Mouse (Mus musculus): ENCODE measurements around the gene Usp34. TPM values are rescaled to one million over a fixed set of nuclear protein-coding genes. Genes with fewer than 3 reads are reported as not detected.

Gene Usp34
- total and polyA plus RNA-seq, 2 experiments: 3.0 to 29.4 TPM

DNA sequence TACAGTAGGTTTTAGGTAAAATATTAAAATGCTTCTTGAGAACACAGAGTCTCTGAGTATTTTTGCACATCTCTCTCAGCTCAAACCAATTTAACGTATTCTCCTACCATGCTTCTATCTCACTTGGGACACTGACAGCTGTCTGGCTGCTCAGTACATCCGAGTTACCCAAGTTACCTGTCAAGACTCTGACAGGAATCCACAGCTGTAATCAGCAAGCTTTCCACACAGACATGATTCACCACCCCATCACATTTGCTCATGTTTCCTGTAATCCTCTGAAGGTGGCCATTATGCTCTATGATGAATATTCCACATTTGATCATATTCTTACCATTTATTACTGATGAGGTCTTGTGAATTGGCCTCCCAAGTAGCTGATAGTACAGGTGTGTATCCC, 208.6 kb downstream of the Usp34 start:
- 84% methylated on average over 2 of the region's 2 CpGs for WGBS
- no peaks in the 10 kb centered on the region for H3K79me2 ChIP-seq (ENCODE audit: control insufficient read depth, insufficient read depth, low read length)
- no peaks in the 10 kb centered on the region for H3K36me3 ChIP-seq (ENCODE audit: control insufficient read depth, insufficient read depth, low read length)
- no peak overlapping the region for H3K4me3 ChIP-seq (ENCODE audit: insufficient read depth, low read depth, low read length)
- H3K27ac ChIP-seq (replicated peaks; ENCODE audit: insufficient read depth, low read depth, low read length): no peak overlapping the region
- TF ChIP-seq POLR2A (IDR thresholded peaks at IDR 0.05; ENCODE audit: extremely low read depth, insufficient read depth, low read length) (no peak), CTCF (IDR thresholded peaks at IDR 0.05; ENCODE audit: low read depth, low read length) (no peak)
- no peak for DNase-seq (ENCODE audit: extremely low read depth, low read depth, low spot score)
- H3K9ac ChIP-seq (ENCODE audit: low read depth, low read length): no peak overlapping the region
- no peaks in the 10 kb centered on the region for H3K27me3 ChIP-seq (ENCODE audit: control insufficient read depth, insufficient read depth, low read length)
- no peaks in the 10 kb centered on the region for H3K4me1 ChIP-seq (ENCODE audit: control insufficient read depth, insufficient read depth, low read length)

DNA sequence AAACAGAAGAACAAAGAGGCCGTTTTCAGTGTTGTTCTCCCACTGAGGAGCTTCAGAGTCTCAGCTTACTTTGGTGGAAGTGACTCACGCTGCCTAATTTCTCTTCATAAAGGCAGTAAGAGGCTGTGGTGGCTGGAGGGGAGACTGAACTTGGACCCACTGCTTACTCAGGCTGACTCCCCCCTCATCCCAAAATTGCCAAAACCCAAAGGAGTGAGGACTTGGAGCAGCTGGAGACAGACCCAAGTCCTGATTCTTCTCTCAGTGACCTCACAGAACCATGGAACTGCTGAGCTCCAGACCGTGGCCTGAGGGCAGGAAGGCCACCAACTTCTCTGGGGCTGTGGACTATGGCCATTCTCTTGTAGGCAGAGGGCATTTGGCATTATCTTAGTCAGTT, 212.3 kb downstream of the Usp34 start:
- no peak overlapping the region for H3K4me3 ChIP-seq (ENCODE audit: insufficient read depth, low read depth, low read length)
- no peak overlapping the region for H3K27ac ChIP-seq (replicated peaks; ENCODE audit: insufficient read depth, low read depth, low read length)
- 87% methylated on average over 3 of the region's 3 CpGs for WGBS
- H3K27me3 ChIP-seq (ENCODE audit: control insufficient read depth, insufficient read depth, low read length): no peaks in the 10 kb centered on the region
- H3K9ac ChIP-seq (ENCODE audit: low read depth, low read length): no peak overlapping the region
- H3K36me3 ChIP-seq (ENCODE audit: control insufficient read depth, insufficient read depth, low read length): no peaks in the 10 kb centered on the region
- no peaks in the 10 kb centered on the region for H3K79me2 ChIP-seq (ENCODE audit: control insufficient read depth, insufficient read depth, low read length)
- TF ChIP-seq CTCF (IDR thresholded peaks at IDR 0.05; ENCODE audit: low read depth, low read length) (no peak), POLR2A (IDR thresholded peaks at IDR 0.05; ENCODE audit: extremely low read depth, insufficient read depth, low read length) (no peak)
- no peaks in the 10 kb centered on the region for H3K4me1 ChIP-seq (ENCODE audit: control insufficient read depth, insufficient read depth, low read length)
- no peak for DNase-seq (ENCODE audit: extremely low read depth, low read depth, low spot score)

DNA sequence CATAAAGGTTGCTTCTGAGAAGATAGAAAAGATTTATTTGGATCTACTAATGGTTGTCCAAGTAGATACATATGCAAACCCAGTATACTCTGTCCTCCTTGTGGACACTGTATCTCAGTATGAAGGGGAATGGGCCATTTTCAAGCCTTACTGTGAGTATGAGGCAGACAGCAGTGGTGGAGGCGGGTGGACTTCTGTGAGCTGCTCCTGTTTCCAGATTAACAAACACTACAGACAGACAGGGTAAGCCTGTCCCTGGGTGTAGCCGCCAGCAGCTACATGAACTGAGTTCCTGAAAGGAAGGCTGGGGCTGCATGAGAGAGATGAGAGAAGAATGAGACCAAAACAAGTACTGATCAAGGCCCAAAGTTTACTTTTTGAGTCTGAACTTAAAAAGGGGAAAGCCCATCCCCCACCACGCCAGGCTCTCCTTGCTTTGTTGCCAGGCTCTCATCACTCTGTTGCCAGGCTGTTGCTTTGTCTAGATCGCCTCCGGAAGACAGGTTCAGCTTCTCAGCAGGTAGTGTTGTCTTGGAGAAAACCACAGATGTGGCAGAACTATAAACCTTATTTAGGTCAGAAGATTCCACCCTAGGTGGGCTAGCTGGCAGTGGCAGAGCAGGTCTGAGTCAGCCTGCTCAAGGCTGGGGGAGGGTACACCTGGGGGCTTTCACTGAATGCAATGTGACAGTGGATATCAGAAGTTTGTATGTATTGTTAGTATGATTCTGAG, 213.9 kb downstream of the Usp34 start, which contains the start of gene 1700093K21Rik:
Gene 1700093K21Rik (minus strand): TSS at position 683 of the 733 bp plus-strand sequence.
- Histone ChIP-seq H3K4me3 (ENCODE audit: insufficient read depth, low read depth, low read length) (no peak within 1 kb of the TSS), H3K9ac (ENCODE audit: low read depth, low read length) (no peak within 1 kb of the TSS), H3K4me1 (ENCODE audit: control insufficient read depth, insufficient read depth, low read length) (no peaks in the 10 kb centered on the region), H3K27ac (replicated peaks; ENCODE audit: insufficient read depth, low read depth, low read length) (no peak within 1 kb of the TSS), H3K79me2 (ENCODE audit: control insufficient read depth, insufficient read depth, low read length) (no peaks in the 10 kb centered on the region), H3K36me3 (ENCODE audit: control insufficient read depth, insufficient read depth, low read length) (no peaks in the 10 kb centered on the region), H3K27me3 (ENCODE audit: control insufficient read depth, insufficient read depth, low read length) (no peaks in the 10 kb centered on the region)
- no peak for DNase-seq (ENCODE audit: extremely low read depth, low read depth, low spot score)
- TF ChIP-seq POLR2A (IDR thresholded peaks at IDR 0.05; ENCODE audit: extremely low read depth, insufficient read depth, low read length) (no peak), CTCF (IDR thresholded peaks at IDR 0.05; ENCODE audit: low read depth, low read length) (no peak)
- WGBS: 71% methylated on average over 5 of the region's 5 CpGs

DNA sequence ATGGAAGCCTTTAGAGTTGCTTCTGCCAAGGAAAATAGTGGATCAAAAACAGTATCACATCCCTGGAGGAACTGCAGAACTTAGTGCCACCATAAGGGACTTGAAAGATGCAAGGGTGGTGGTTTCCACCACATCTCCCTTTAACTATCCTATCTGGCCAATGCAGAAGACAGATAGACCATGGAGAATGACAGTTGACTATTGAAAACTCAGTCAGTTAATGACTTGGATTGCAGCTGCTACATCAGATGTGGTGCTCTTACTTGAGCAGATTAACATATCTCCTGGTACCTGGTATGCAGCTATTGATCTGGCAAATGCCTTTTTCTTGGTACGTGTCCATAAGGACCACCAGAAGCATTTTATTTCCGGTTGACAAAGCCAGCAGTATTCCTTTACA, 230.8 kb downstream of the Usp34 start:
- Histone ChIP-seq H3K4me3 (ENCODE audit: insufficient read depth, low read depth, low read length) (no peak overlapping the region), H3K27ac (replicated peaks; ENCODE audit: insufficient read depth, low read depth, low read length) (no peak overlapping the region), H3K79me2 (ENCODE audit: control insufficient read depth, insufficient read depth, low read length) (no peaks in the 10 kb centered on the region), H3K36me3 (ENCODE audit: control insufficient read depth, insufficient read depth, low read length) (no peaks in the 10 kb centered on the region), H3K27me3 (ENCODE audit: control insufficient read depth, insufficient read depth, low read length) (no peaks in the 10 kb centered on the region), H3K9ac (ENCODE audit: low read depth, low read length) (no peak overlapping the region), H3K4me1 (ENCODE audit: control insufficient read depth, insufficient read depth, low read length) (no peaks in the 10 kb centered on the region)
- no peak for DNase-seq (ENCODE audit: extremely low read depth, low read depth, low spot score)
- no peak for TF ChIP-seq CTCF (IDR thresholded peaks at IDR 0.05; ENCODE audit: low read depth, low read length)
- TF ChIP-seq POLR2A (IDR thresholded peaks at IDR 0.05; ENCODE audit: extremely low read depth, insufficient read depth, low read length): no peak
- 84% methylated on average over 2 of the region's 2 CpGs for WGBS

Other genes with a start within 250 kb of the Usp34 start
- gene Xpo1, start 50.9 kb upstream of the Usp34 start, total RNA-seq (2014; rRNA removed): 23.0 and 31.0 TPM in 2 replicates
- 1.6 and 1.8 TPM in 2 replicates for gene Xpo1, start 50.9 kb upstream of the Usp34 start, polyA plus RNA-seq (2012; rRNA removed)
- gene Ahsa2, start 191.1 kb downstream of the Usp34 start, total RNA-seq (2014; rRNA removed): 20.5 and 27.3 TPM in 2 replicates
- gene Ahsa2, start 191.1 kb downstream of the Usp34 start, polyA plus RNA-seq (2012; rRNA removed): 12.1 and 16.2 TPM in 2 replicates
- not detected in 2 replicates for gene 1700093K21Rik, start 214.3 kb downstream of the Usp34 start, total RNA-seq (2014; rRNA removed)
- gene 1700093K21Rik, start 214.3 kb downstream of the Usp34 start, polyA plus RNA-seq (2012; rRNA removed): not detected in 2 replicates